Mouse (Mus musculus) hindbrain, embryonic 12.5 days (tissue): ENCODE results near the gene Dbn1. TPM values are rescaled to one million over a fixed set of nuclear protein-coding genes. Genes with fewer than 3 reads are reported as not detected.
A peak's percentile ranks its signal among the peaks of the same experiment; 100 is the strongest.

Experiments used
- ATAC-seq: fragments of 200-750 bp; cut with Nextera tagmentation; 2 replicates; pipeline ENCODE4 v1.8.0; 2017; ENCODE audit warnings: moderate TSS enrichment; ENCODE audit not compliant: low FRiP score
- H3K27ac ChIP-seq: fragments of 300-500 bp; sonication (generic); 2 replicates; pipeline ENCODE4 v1.5.1; 2016; ENCODE audit warnings: mild to moderate bottlenecking
- H3K27me3 ChIP-seq: fragments of 300-500 bp; sonication (generic); 2 replicates; pipeline ENCODE4 v1.6.1; 2016; ENCODE audit warnings: mild to moderate bottlenecking
- H3K36me3 ChIP-seq: fragments of 300-500 bp; sonication (generic); 2 replicates; pipeline ENCODE4 v1.6.1; 2016; ENCODE audit warnings: mild to moderate bottlenecking
- H3K4me1 ChIP-seq: fragments of 300-500 bp; sonication (generic); 2 replicates; pipeline ENCODE4 v1.6.1; 2016
- H3K4me2 ChIP-seq: fragments of 300-500 bp; sonication (generic); replicated peaks from 2 replicates; pipeline ENCODE4 v1.6.1; 2016; ENCODE audit warnings: mild to moderate bottlenecking
- H3K4me3 ChIP-seq: fragments of 300-500 bp; sonication (generic); 2 replicates; pipeline ENCODE4 v1.5.1; 2016; ENCODE audit warnings: mild to moderate bottlenecking
- H3K9ac ChIP-seq: fragments of 300-500 bp; sonication (generic); 2 replicates; pipeline ENCODE4 v1.6.1; 2016; ENCODE audit warnings: mild to moderate bottlenecking, moderate library complexity
- H3K9me3 ChIP-seq: fragments of 300-500 bp; sonication (generic); replicated peaks from 2 replicates; pipeline ENCODE4 v1.6.1; 2016; ENCODE audit warnings: mild to moderate bottlenecking
- WGBS: fragments of 180-500 bp; shearing (Covaris S2); methylation state at CpG from one replicate; pipeline ENCODE4 v1.1.7; 2016; 5-methylcytosine and 5-hydroxymethylcytosine counted together
- polyA plus RNA-seq: library from polyadenylated mRNA; unstranded; fragments of >200 nt; fragmentation: Nextera tagmentation; extraction: Ambion mirVana; gene quantifications from 2 replicates; pipeline ENCODE4 v1.2.1, GENCODE M21; 2016

Dbn1 gene
- polyA plus RNA-seq, 1 experiment from 2014 or later = 585 TPM

GRCm38 (mm10) chr13:55473076-55473831, 14.7 kb downstream of the Dbn1 start:
- Histone ChIP-seq H3K4me1 (peaks cover 84% of the 10 kb centered on the region), H3K27me3 (no peaks in the 10 kb centered on the region; the same call in 1 of the 2 replicates), H3K4me2 (peak overlapping the region; percentile 98), H3K36me3 (peaks cover 49% of the 10 kb centered on the region), H3K9ac (peak overlapping the region; percentile 83), H3K4me3 (peak overlapping the region; percentile 52), H3K9me3 (no peaks in the 10 kb centered on the region), H3K27ac (peak overlapping the region; percentile 94)
- 21% methylated on average over 18 of the region's 18 CpGs for WGBS
- no peak for ATAC-seq

- no peaks in the 10 kb centered on the region; the same call in 1 of the 2 replicates for H3K27me3 ChIP-seq
- peaks cover 88% of the 10 kb centered on the region for H3K4me1 ChIP-seq
- H3K9me3 ChIP-seq = no peaks in the 10 kb centered on the region
- H3K27ac ChIP-seq = peak overlapping the region; percentile 94
- peak overlapping the region; percentile 83 for H3K9ac ChIP-seq
- peak overlapping the region; percentile 52 for H3K4me3 ChIP-seq
- peak; percentile 36 for ATAC-seq
- H3K4me2 ChIP-seq = peak overlapping the region; percentile 98
- H3K36me3 ChIP-seq = peaks cover 40% of the 10 kb centered on the region
- under 1% methylated on average over 103 of the region's 103 CpGs for WGBS
Measured at GRCm38 (mm10) chr13:55472132-55473022, 15.5 kb downstream of the Dbn1 start.

GRCm38 (mm10) chr13:55471819-55472131, 16.1 kb downstream of the Dbn1 start:
- no peaks in the 10 kb centered on the region for H3K9me3 ChIP-seq
- peak overlapping the region; percentile 83 for H3K9ac ChIP-seq
- peaks cover 34% of the 10 kb centered on the region for H3K36me3 ChIP-seq
- peak overlapping the region; percentile 94 for H3K27ac ChIP-seq
- peaks cover 2% of the 10 kb centered on the region; the same call in 1 of the 2 replicates for H3K27me3 ChIP-seq
- peak overlapping the region; percentile 52 for H3K4me3 ChIP-seq
- peak overlapping the region; percentile 98 for H3K4me2 ChIP-seq
- ATAC-seq = peak; percentile 50
- 2% methylated on average over 31 of the region's 31 CpGs for WGBS
- peaks cover 82% of the 10 kb centered on the region for H3K4me1 ChIP-seq

- ATAC-seq = peak; percentile 53
- Histone ChIP-seq H3K27me3 (peaks cover 5% of the 10 kb centered on the region; the same call in 1 of the 2 replicates), H3K9ac (peak overlapping the region; percentile 83), H3K9me3 (no peaks in the 10 kb centered on the region), H3K27ac (peak overlapping the region; percentile 94), H3K4me2 (peak overlapping the region; percentile 98), H3K36me3 (peaks cover 29% of the 10 kb centered on the region), H3K4me3 (peak overlapping the region; percentile 52), H3K4me1 (peaks cover 82% of the 10 kb centered on the region)
- WGBS = under 1% methylated on average over 54 of the region's 54 CpGs
Measured at GRCm38 (mm10) chr13:55471156-55471818, 16.6 kb downstream of the Dbn1 start.

- H3K36me3 ChIP-seq = peaks cover 20% of the 10 kb centered on the region
- H3K4me3 ChIP-seq = no peak overlapping the region
- H3K4me2 ChIP-seq = peak overlapping the region; percentile 98
- H3K9ac ChIP-seq = peak overlapping the region; percentile 83; the same call in 1 of the 2 replicates
- H3K27me3 ChIP-seq = peaks cover 5% of the 10 kb centered on the region; the same call in 1 of the 2 replicates
- ATAC-seq = no peak
- peak overlapping the region; percentile 94 for H3K27ac ChIP-seq
- no peaks in the 10 kb centered on the region for H3K9me3 ChIP-seq
- peaks cover 83% of the 10 kb centered on the region for H3K4me1 ChIP-seq
- 54% methylated on average over 9 of the region's 9 CpGs for WGBS
Measured at GRCm38 (mm10) chr13:55470372-55470771, 17.5 kb downstream of the Dbn1 start.

GRCm38 (mm10) chr13:55468851-55469560, 18.9 kb downstream of the Dbn1 start:
- no peak overlapping the region for H3K9ac ChIP-seq
- peaks cover 78% of the 10 kb centered on the region for H3K4me1 ChIP-seq
- H3K27ac ChIP-seq = no peak overlapping the region
- no peaks in the 10 kb centered on the region for H3K9me3 ChIP-seq
- no peak overlapping the region for H3K4me3 ChIP-seq
- H3K36me3 ChIP-seq = peaks cover 6% of the 10 kb centered on the region; the same call in 1 of the 2 replicates
- no peak for ATAC-seq
- WGBS = 34% methylated on average over 13 of the region's 13 CpGs
- H3K4me2 ChIP-seq = no peak overlapping the region
- H3K27me3 ChIP-seq = peaks cover 5% of the 10 kb centered on the region; the same call in 1 of the 2 replicates

GRCm38 (mm10) chr13:55465830-55466440, 22.0 kb downstream of the Dbn1 start:
- Histone ChIP-seq H3K4me2 (peak overlapping the region; percentile 80), H3K9ac (peak overlapping the region; percentile 81), H3K36me3 (peaks cover 12% of the 10 kb centered on the region), H3K9me3 (no peaks in the 10 kb centered on the region), H3K4me1 (peaks cover 59% of the 10 kb centered on the region), H3K4me3 (peak overlapping the region; percentile 63), H3K27me3 (peaks cover 5% of the 10 kb centered on the region; the same call in 1 of the 2 replicates), H3K27ac (peak overlapping the region; percentile 96)
- ATAC-seq = no peak
- 73% methylated on average over 5 of the region's 5 CpGs for WGBS

- peak overlapping the region; percentile 96 for H3K27ac ChIP-seq
- H3K36me3 ChIP-seq = peaks cover 18% of the 10 kb centered on the region
- peak overlapping the region; percentile 80 for H3K4me2 ChIP-seq
- H3K4me3 ChIP-seq = peak overlapping the region; percentile 63
- H3K27me3 ChIP-seq = peaks cover 5% of the 10 kb centered on the region; the same call in 1 of the 2 replicates
- H3K9ac ChIP-seq = peak overlapping the region; percentile 81
- peak; percentile 27 for ATAC-seq
- H3K4me1 ChIP-seq = peaks cover 51% of the 10 kb centered on the region
- 7% methylated on average over 3 of the region's 3 CpGs for WGBS
- H3K9me3 ChIP-seq = no peaks in the 10 kb centered on the region
Measured at GRCm38 (mm10) chr13:55465184-55465583, 22.7 kb downstream of the Dbn1 start.

GRCm38 (mm10) chr13:55464027-55464884, 23.7 kb downstream of the Dbn1 start, which contains the start of gene Prr7:
Gene Prr7, plus strand, starts transcription at chr13:55464267.
- H3K36me3 ChIP-seq = peaks cover 28% of the 10 kb centered on the region
- H3K4me3 ChIP-seq = peak within 1 kb of the TSS; percentile 63
- H3K9me3 ChIP-seq = no peaks in the 10 kb centered on the region
- peaks cover 5% of the 10 kb centered on the region; the same call in 1 of the 2 replicates for H3K27me3 ChIP-seq
- H3K4me1 ChIP-seq = peaks cover 42% of the 10 kb centered on the region
- H3K4me2 ChIP-seq = peak within 1 kb of the TSS; percentile 80
- peak within 1 kb of the TSS; percentile 96 for H3K27ac ChIP-seq
- ATAC-seq = peak; percentile 85
- WGBS = under 1% methylated on average over 75 of the region's 84 CpGs
- H3K9ac ChIP-seq = peak within 1 kb of the TSS; percentile 81

- peak overlapping the region; percentile 81 for H3K9ac ChIP-seq
- peaks cover 5% of the 10 kb centered on the region; the same call in 1 of the 2 replicates for H3K27me3 ChIP-seq
- H3K27ac ChIP-seq = peak overlapping the region; percentile 96
- no peaks in the 10 kb centered on the region for H3K9me3 ChIP-seq
- H3K4me2 ChIP-seq = peak overlapping the region; percentile 80
- peak overlapping the region; percentile 63 for H3K4me3 ChIP-seq
- 7% methylated on average over 14 of the region's 14 CpGs for WGBS
- H3K4me1 ChIP-seq = peaks cover 37% of the 10 kb centered on the region
- H3K36me3 ChIP-seq = peaks cover 35% of the 10 kb centered on the region
- peak; percentile 0; the same call in 1 of the 2 replicates for ATAC-seq
Measured at GRCm38 (mm10) chr13:55463399-55464026, 24.4 kb downstream of the Dbn1 start.
